Mouse (Mus musculus) megakaryocyte-erythroid progenitor cell, adult 5 weeks (primary cell): ENCODE data around the gene Dnah14. TPM values are rescaled to one million over a fixed set of nuclear protein-coding genes. Genes with fewer than 3 reads are reported as not detected.

Source experiments
- polyA plus RNA-seq: library from polyadenylated mRNA; stranded (reverse); fragments of >175 nt; gene quantifications from 2 replicates; pipeline ENCODE4 v1.2.3, GENCODE M21; 2012

The Dnah14 gene
- under 0.01 TPM in 1 of 2 replicates, not detected in the other for polyA plus RNA-seq

GRCm38 (mm10) chr1:181576322-181576721, at the start of gene Dnah14:
Dnah14 (plus strand) TSS chr1:181576559.

GRCm38 (mm10) chr1:181842781-181843180, 266.4 kb downstream of the Dnah14 start, which contains the start of gene Lbr:
Lbr (minus strand) TSS chr1:181843046.

Other genes starting within 250 kb of the Dnah14 start
- gene Cnih3, start 223.9 kb upstream of the Dnah14 start, polyA plus RNA-seq: 0.21 TPM in 1 of 2 replicates, not detected in the other
- gene Ccdc121, start 65.1 kb upstream of the Dnah14 start, polyA plus RNA-seq: not detected in 2 replicates